Mouse (Mus musculus): ENCODE measurements at regions not wholly inside any gene's neighbourhood (a gene's known extent, or its start where the extent isn't known, plus 50 kb on each side); places are given as distances from the start of the nearest gene placed in this dataset.
A peak's percentile ranks its signal among the peaks of the same experiment; 100 is the strongest.

DNA sequence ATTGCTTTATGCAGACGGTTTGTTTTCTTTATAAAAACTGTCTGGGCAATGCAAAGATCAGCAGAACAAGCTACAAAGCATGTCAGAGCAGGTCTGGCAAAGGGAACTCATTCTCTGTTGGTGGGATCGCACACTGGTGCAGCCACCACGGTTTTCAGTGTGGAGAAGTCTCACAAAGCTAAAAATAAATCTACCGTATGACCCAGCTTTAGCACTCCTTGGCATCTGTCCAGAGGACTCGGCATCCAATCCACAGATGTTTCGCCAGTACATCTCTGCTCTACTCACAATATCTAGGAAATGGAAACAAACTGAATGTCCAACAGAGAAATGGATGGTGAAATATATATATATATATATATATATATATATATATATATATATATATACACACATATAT lies 69.4 kb upstream of the Tbc1d5 start:
- no peak for DNase-seq

DNA sequence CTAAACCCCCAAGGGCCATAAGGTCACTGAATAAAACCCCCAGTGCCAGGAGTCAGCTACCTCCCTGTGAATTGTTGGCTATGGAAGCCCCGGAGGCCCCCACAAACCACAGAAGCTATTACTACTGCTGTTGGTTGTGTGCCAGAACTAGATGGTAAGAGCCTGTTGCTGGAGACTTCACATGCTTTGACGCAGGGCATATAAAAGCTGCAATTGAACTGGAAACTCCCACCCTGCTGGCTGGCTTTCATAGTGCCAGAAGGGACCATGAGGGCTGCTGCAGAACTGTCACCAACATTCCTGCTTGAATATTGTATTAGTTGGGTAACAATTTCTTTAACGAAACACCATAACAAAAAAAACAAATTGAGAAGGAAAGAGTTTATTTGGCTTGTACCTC lies 66.9 kb upstream of the Tbc1d5 start:
- DNase-seq: no peak

DNA sequence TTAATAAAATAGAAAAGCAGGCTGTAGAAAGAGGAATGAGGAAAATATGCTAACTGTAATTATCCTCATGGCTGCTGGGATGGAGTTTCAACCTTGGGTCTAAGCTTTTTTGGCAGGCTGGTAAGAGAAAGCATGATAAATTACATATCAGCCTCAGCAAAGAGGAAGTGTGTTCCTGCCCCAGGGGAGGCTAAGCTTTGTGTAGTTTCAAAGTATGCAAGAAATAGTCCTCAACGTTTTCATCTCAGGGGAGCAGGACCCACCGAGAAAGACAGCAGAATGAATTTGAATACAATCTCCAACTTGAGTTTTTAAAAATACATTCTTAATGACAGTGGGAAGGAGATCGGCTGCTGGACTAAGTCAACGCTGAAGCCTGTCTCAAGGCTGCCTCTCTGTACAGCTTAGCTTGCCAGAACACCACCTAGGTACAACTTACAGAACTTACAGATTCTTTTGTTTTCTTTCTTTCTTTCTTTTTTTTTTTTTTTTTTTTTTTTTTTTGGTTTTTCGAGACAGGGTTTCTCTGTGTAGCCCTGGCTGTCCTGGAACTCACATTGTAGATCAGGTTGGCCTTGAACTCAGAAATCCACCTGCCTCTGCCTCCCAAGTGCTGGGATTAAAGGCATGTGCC lies 61.3 kb upstream of the Tbc1d5 start:
- peak; percentile 5 for DNase-seq

- DNase-seq: no peak
Observed at GRCm38 (mm10) chr17:51239465-51239864, 60.3 kb upstream of the Tbc1d5 start.

Data from lung, postnatal 36 days (tissue).